Mouse (Mus musculus) kidney, embryonic 15.5 days (tissue): Measurements from ENCODE around the gene Strap. TPM values are rescaled to one million over a fixed set of nuclear protein-coding genes. Genes with fewer than 3 reads are reported as not detected.
"Not testable (repeated sequence)": the region's sequence is repeated elsewhere in the genome, so short reads cannot be mapped to it uniquely, and the experiment has no call there.

Experiments used
- ATAC-seq: fragments of 200-750 bp; cut with Nextera tagmentation; replicated peaks from 2 replicates; pipeline ENCODE4 v1.8.0; 2017; ENCODE audit warnings: moderate TSS enrichment; ENCODE audit not compliant: low FRiP score
- H3K27ac ChIP-seq: fragments of 300-500 bp; sonication (generic); 2 replicates; pipeline ENCODE4 v1.5.1; 2015; ENCODE audit warnings: mild to moderate bottlenecking, inconsistent platforms
- H3K27me3 ChIP-seq: fragments of 300-500 bp; sonication (generic); 2 replicates; pipeline ENCODE4 v1.6.1; 2015; ENCODE audit warnings: inconsistent platforms
- H3K36me3 ChIP-seq: fragments of 300-500 bp; sonication (generic); 2 replicates; pipeline ENCODE4 v1.6.1; 2015; ENCODE audit warnings: inconsistent platforms
- H3K4me1 ChIP-seq: fragments of 300-500 bp; sonication (generic); 2 replicates; pipeline ENCODE4 v1.6.1; 2015; ENCODE audit warnings: inconsistent platforms
- H3K4me2 ChIP-seq: fragments of 300-500 bp; sonication (generic); 2 replicates; pipeline ENCODE4 v1.6.1; 2015; ENCODE audit warnings: moderate library complexity, mild to moderate bottlenecking, inconsistent platforms
- H3K4me3 ChIP-seq: fragments of 300-500 bp; sonication (generic); replicated peaks from 2 replicates; pipeline ENCODE4 v1.5.1; 2015; ENCODE audit warnings: mild to moderate bottlenecking, inconsistent platforms
- H3K9ac ChIP-seq: fragments of 300-500 bp; sonication (generic); 2 replicates; pipeline ENCODE4 v1.6.1; 2015; ENCODE audit warnings: mild to moderate bottlenecking, inconsistent platforms
- H3K9me3 ChIP-seq: fragments of 300-500 bp; sonication (generic); replicated peaks from 2 replicates; pipeline ENCODE4 v1.6.1; 2016; ENCODE audit warnings: inconsistent platforms
- WGBS: fragments of 180-500 bp; shearing (Covaris S2); methylation state at CpG from one replicate; pipeline ENCODE4 v1.1.7; 2015; ENCODE audit warnings: mixed read lengths; 5-methylcytosine and 5-hydroxymethylcytosine counted together
- polyA plus RNA-seq: library from polyadenylated mRNA; unstranded; fragments of >200 nt; fragmentation: Nextera tagmentation; extraction: Ambion mirVana; gene quantifications from 2 replicates; pipeline ENCODE4 v1.2.1, GENCODE M21; 2015

The Strap gene
- polyA plus RNA-seq, 1 experiment from 2014 or later: 165 TPM

- whole genome bisulfite sequencing: 75% methylated on average over 25 of the region's 25 CpGs
- no peak overlapping the region for H3K4me3 ChIP-seq
- H3K4me1 ChIP-seq: 0 out of 2 replicates have a peak, but pooled peaks cover 6% of the 10 kb centered on the region
- H3K9ac ChIP-seq: no peak overlapping the region
- H3K9me3 ChIP-seq: no peaks in the 10 kb centered on the region
- no peak overlapping the region for H3K27ac ChIP-seq
- no peak for ATAC-seq
- no peaks in the 10 kb centered on the region for H3K36me3 ChIP-seq
- no peak overlapping the region for H3K4me2 ChIP-seq
- H3K27me3 ChIP-seq: no peaks in the 10 kb centered on the region
These were observed 30.5 kb upstream of the Strap start for GRCm38 (mm10) chr6:137704300-137704939.

DNA sequence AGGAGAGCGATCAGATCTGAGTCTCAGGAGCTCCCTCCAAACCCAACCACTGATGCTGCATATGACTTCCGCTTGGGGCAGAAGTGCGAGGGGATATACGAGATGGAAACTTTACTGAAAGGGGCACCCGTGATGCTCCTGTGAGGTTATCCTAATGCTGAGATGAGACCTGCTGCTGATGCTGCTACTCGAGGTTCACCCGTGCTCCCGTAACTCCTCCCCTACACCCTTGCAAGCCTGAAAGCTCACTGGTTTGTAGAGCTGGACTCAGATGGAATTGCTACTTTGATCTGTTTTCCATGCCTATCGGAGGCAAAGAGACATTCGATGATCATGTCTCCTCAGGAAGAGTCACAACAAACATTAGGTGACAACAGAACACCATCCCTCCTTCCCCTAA is 28.7 kb upstream of the Strap start:
- Histone ChIP-seq H3K27ac (no peak overlapping the region), H3K36me3 (no peaks in the 10 kb centered on the region), H3K4me3 (no peak overlapping the region), H3K9me3 (no peaks in the 10 kb centered on the region), H3K4me1 (0 out of 2 replicates have a peak, but pooled peaks cover 6% of the 10 kb centered on the region), H3K27me3 (no peaks in the 10 kb centered on the region), H3K9ac (no peak overlapping the region), H3K4me2 (no peak overlapping the region)
- 92% methylated on average over 10 of the region's 10 CpGs for WGBS
- ATAC-seq: no peak

GRCm38 (mm10) chr6:137708726-137709405 is 26.0 kb upstream of the Strap start:
- not testable (repeated sequence) for H3K36me3 ChIP-seq, H3K4me3 ChIP-seq, H3K27ac ChIP-seq, H3K4me1 ChIP-seq, H3K27me3 ChIP-seq, ATAC-seq, H3K9me3 ChIP-seq, H3K9ac ChIP-seq, H3K4me2 ChIP-seq
- WGBS: 85% methylated on average over 13 of the region's 13 CpGs

DNA sequence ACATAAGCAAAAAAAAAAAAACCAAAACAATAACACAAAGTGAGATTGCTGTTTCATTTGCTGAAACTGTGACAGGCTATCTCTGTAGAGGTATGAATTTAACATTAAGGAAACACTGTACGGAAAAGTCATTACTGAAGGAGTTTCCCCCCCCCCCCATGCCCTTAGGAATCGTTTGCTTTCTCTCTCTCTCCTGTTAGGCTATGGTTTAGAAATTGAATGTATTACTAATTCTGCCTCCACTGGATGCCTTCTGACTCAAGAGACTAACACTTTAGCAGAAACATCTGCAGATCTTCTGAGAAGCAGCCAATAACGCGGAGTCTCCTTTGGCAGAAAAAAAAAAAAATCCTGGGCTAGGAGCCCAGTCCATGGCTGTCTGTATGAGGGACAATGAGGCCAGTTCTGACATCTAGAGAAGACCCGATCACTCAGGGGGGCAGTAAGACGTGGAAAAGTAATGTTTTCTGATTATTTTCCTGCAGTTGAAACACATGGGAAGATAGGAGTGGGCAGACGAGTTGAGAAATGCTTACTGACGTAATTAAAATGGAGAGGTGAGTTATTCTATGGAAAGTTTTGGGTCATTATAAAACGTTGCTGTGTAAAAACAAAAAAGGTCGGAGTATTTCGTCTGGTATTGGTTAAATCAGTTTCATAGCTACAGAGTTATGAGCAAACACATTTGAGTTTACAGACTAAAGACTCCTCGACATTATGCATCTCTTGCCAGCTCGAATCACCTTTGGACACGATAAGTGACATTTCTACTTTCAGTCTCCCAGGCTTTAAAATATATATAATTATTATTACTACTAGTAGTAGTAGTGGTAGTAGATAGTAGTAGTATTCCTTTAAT is 24.5 kb upstream of the Strap start:
- no peaks in the 10 kb centered on the region for H3K4me1 ChIP-seq
- no peaks in the 10 kb centered on the region for H3K27me3 ChIP-seq
- no peaks in the 10 kb centered on the region for H3K36me3 ChIP-seq
- no peak overlapping the region for H3K4me3 ChIP-seq
- 77% methylated on average over 14 of the region's 14 CpGs for WGBS
- H3K27ac ChIP-seq: no peak overlapping the region
- H3K4me2 ChIP-seq: no peak overlapping the region
- H3K9me3 ChIP-seq: no peaks in the 10 kb centered on the region
- no peak for ATAC-seq
- H3K9ac ChIP-seq: no peak overlapping the region

- no peaks in the 10 kb centered on the region for H3K27me3 ChIP-seq
These were observed 22.1 kb upstream of the Strap start for GRCm38 (mm10) chr6:137712654-137713309.

GRCm38 (mm10) chr6:137713310-137713664 is 21.6 kb upstream of the Strap start:
- ATAC-seq: no peak
- no peak overlapping the region for H3K4me2 ChIP-seq
- no peak overlapping the region for H3K4me3 ChIP-seq
- H3K36me3 ChIP-seq: no peaks in the 10 kb centered on the region
- H3K27me3 ChIP-seq: no peaks in the 10 kb centered on the region
- 93% methylated on average over 3 of the region's 3 CpGs for WGBS
- no peaks in the 10 kb centered on the region for H3K9me3 ChIP-seq
- no peaks in the 10 kb centered on the region for H3K4me1 ChIP-seq
- H3K27ac ChIP-seq: no peak overlapping the region
- no peak overlapping the region for H3K9ac ChIP-seq

More at GRCm38 (mm10) chr6:137712654-137713309, 22.1 kb upstream of the Strap start:
- Histone ChIP-seq H3K36me3 (no peaks in the 10 kb centered on the region), H3K9ac (no peak overlapping the region), H3K4me1 (no peaks in the 10 kb centered on the region), H3K27ac (no peak overlapping the region), H3K9me3 (no peaks in the 10 kb centered on the region), H3K4me2 (no peak overlapping the region), H3K4me3 (no peak overlapping the region)
- 65% methylated on average over 7 of the region's 7 CpGs for WGBS
- no peak for ATAC-seq

- Histone ChIP-seq H3K9me3 (no peaks in the 10 kb centered on the region), H3K4me3 (no peak overlapping the region), H3K36me3 (no peaks in the 10 kb centered on the region), H3K27me3 (no peaks in the 10 kb centered on the region), H3K4me2 (no peak overlapping the region), H3K4me1 (no peaks in the 10 kb centered on the region), H3K9ac (no peak overlapping the region), H3K27ac (no peak overlapping the region)
- WGBS: 52% methylated on average over 5 of the region's 5 CpGs
- ATAC-seq: no peak
These were observed 18.1 kb upstream of the Strap start for GRCm38 (mm10) chr6:137716802-137717201.

- H3K4me2 ChIP-seq: no peak overlapping the region
- H3K27me3 ChIP-seq: no peaks in the 10 kb centered on the region
- no peak overlapping the region for H3K27ac ChIP-seq
- no peak overlapping the region for H3K9ac ChIP-seq
- no peaks in the 10 kb centered on the region for H3K9me3 ChIP-seq
- no peaks in the 10 kb centered on the region for H3K36me3 ChIP-seq
- no peak overlapping the region for H3K4me3 ChIP-seq
- ATAC-seq: no peak
- WGBS: 89% methylated on average over 15 of the region's 15 CpGs
- no peaks in the 10 kb centered on the region for H3K4me1 ChIP-seq
These were observed 12.5 kb upstream of the Strap start for GRCm38 (mm10) chr6:137722220-137722931.

DNA sequence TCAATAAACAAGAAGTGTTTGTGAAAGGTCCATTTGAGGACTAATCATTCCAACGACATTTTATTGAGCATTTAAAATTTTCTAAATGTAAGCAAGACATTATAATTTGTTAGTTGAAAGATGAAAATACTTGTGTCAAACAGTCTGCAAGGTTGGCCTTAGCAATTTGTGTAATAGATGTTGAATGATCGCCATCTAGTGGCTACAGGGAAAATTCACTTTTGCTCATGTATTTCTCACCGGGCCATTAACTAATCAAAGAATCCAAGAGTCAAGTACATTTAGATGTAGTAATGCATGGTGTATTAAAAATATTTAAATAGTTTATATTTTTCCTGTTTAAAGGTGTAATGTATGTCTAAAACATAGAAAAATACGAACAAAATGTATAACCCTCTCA is 11.0 kb upstream of the Strap start:
- no peaks in the 10 kb centered on the region for H3K9me3 ChIP-seq
- peaks cover 8% of the 10 kb centered on the region for H3K27me3 ChIP-seq
- H3K4me3 ChIP-seq: no peak overlapping the region
- WGBS: 7% methylated on average over 4 of the region's 4 CpGs
- no peak overlapping the region for H3K27ac ChIP-seq
- no peaks in the 10 kb centered on the region for H3K36me3 ChIP-seq
- H3K4me2 ChIP-seq: no peak overlapping the region
- H3K4me1 ChIP-seq: no peaks in the 10 kb centered on the region
- H3K9ac ChIP-seq: no peak overlapping the region
- no peak for ATAC-seq

- WGBS: 9% methylated on average over 7 of the region's 7 CpGs
- peak overlapping the region; percentile 84; the same call in 1 of the 2 replicates for H3K27ac ChIP-seq
- H3K9me3 ChIP-seq: no peaks in the 10 kb centered on the region
- peak; percentile 8 for ATAC-seq
- H3K27me3 ChIP-seq: peaks cover 18% of the 10 kb centered on the region
- peaks cover 13% of the 10 kb centered on the region for H3K4me1 ChIP-seq
- peak overlapping the region; percentile 95 for H3K4me3 ChIP-seq
- H3K36me3 ChIP-seq: peaks cover 9% of the 10 kb centered on the region
- H3K9ac ChIP-seq: peak overlapping the region; percentile 81
- H3K4me2 ChIP-seq: peak overlapping the region; percentile 87
These were observed 425 bp upstream of the Strap start for GRCm38 (mm10) chr6:137734460-137734845.

DNA sequence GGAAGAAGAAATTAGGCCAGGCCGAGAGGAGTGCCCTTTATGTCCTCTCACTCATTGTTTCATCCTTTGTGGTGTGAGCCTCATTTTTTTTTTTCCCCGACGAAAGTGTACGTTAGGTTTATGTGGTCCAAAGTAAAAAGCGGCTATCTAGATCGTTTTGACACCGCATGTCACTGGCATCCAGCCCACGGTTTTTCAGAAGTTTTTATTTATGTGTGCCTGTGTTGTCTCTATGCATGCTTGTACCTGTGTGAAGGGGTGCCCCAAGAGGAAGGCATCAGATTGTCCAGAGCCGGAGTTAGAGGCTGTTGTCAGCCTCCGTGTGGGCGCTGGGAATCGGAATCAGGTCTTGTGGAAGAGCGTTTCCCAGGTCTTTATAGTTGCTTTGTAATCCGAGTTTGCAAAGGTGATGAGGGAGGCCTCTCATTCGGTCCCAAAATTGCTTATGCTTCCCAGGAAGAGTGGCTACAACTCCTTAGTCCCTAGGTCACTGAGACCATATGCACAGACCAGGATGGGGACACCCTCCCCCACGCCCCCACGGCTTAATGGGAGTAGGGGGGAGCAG is 877 bp downstream of the Strap start:
- peaks cover 13% of the 10 kb centered on the region for H3K4me1 ChIP-seq
- peaks cover 15% of the 10 kb centered on the region for H3K27me3 ChIP-seq
- H3K9ac ChIP-seq: peak overlapping the region; percentile 81
- no peaks in the 10 kb centered on the region for H3K9me3 ChIP-seq
- peak overlapping the region; percentile 84; the same call in 1 of the 2 replicates for H3K27ac ChIP-seq
- no peak for ATAC-seq
- peak overlapping the region; percentile 95 for H3K4me3 ChIP-seq
- H3K36me3 ChIP-seq: peaks cover 22% of the 10 kb centered on the region
- WGBS: 7% methylated on average over 17 of the region's 17 CpGs
- H3K4me2 ChIP-seq: peak overlapping the region; percentile 87
